Mouse (Mus musculus): Measurements from ENCODE around the gene Basp1.
A peak's percentile ranks its signal among the peaks of the same experiment; 100 is the strongest.
"Not testable (repeated sequence)": the region's sequence is repeated elsewhere in the genome, so short reads cannot be mapped to it uniquely, and the experiment has no call there.

The Basp1 gene

GRCm38 (mm10) chr15:25413378-25413901, at the start of gene Basp1:
Basp1 (minus strand) TSS chr15:25413764.
- 0 out of 2 replicates have a peak, but pooled peaks have one; percentile 23 for ATAC-seq (ENCODE audit: insufficient number of reproducible peaks, low FRiP score, low TSS enrichment)

DNA sequence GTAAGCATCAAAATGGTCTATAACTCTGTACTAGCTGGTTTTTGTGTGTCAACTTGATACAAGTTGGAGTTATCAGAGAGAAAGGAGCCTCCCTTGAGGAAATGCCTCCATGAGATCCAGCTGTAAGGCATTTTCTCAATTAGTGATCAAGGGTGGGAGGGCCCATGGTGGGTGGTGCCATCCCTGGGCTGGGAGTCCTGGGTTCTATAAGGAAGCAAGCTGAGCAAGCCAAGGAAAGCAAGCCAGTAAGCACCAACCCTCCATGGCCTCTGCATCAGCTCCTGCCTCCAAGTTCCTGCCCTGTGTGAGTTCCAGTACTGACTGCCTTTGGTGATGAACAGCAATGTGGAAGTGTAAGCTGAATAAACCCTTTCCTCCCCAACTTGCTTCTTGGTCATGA, 49.5 kb upstream of the Basp1 start:
- not testable (repeated sequence) for ATAC-seq (ENCODE audit: insufficient number of reproducible peaks, low FRiP score, low TSS enrichment)

DNA sequence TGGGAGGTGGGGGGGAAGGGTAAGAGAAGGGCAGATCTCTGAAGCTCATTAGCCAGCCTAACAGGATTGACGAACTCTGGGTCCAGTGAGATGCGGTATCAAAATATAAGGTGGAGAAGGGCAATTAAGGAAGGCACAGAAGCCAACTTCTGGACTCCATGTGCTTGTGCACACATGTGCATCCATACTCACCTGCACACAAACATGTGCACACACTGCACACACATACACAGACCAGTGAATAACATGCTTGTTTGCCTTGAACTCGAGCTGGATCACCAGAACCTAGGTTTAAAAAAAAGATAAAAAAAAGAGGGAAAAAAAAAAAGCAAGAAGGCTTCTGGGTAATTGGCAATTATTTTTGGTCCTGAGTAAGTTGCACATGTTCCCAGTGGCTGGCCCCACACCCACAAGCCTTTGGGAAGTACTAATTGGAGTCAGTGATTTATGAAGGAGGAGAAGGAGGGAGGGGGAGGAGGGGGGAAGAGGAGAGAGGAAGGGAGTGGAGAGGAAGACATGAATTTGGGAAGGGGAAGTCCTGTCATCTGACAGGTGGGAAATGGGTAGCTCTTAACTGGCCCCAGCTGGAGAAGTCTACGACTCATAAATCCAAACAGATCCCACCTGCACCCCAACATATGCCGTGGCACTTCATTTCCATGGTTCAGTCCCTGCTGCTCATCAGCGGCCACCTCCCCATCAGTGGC, 48.6 kb upstream of the Basp1 start:
- no peak for ATAC-seq (ENCODE audit: insufficient number of reproducible peaks, low FRiP score, low TSS enrichment)

- ATAC-seq (ENCODE audit: insufficient number of reproducible peaks, low FRiP score, low TSS enrichment) = no peak
These were observed 46.3 kb upstream of the Basp1 start for GRCm38 (mm10) chr15:25459901-25460300.

DNA sequence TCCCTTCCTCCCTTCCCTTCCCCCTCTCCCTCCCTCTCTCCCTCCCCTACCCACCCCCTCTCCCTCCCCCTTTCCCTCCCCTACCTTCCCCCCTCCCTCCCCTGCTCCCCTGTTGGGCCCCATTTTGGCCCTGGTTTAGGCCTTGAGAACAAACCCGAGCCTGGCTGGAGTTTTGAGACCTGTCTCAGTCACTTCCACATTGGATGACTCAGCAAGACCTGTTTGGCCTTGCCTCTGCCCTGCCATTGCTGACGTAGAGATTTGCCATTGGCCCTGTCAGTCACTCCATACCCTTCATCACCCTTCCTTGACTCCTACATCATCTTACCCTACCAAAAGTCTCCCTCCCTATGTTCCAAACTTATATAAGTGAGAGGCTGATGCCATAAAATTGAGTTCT, 43.9 kb upstream of the Basp1 start:
- ATAC-seq (ENCODE audit: insufficient number of reproducible peaks, low FRiP score, low TSS enrichment) = no peak

DNA sequence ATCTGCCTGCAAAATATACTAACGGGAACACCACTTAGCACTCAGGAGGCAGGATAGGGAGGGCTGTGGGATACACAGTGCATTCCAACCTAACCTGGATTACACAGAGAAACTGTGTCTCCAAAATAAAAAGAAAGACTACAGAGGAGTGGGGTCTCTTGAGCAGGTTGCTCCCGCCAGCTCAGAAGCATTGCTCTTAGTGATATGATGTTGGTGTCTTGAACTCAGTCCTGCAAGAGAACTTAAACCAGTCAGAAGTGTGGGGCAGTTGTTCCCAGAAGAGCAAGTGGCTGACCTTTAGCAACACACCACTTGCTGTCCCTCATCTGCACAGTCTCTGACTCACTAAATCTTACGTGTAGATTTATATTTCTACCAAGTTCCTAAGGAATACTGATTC, 40.0 kb upstream of the Basp1 start:
- no peak for ATAC-seq (ENCODE audit: insufficient number of reproducible peaks, low FRiP score, low TSS enrichment)

DNA sequence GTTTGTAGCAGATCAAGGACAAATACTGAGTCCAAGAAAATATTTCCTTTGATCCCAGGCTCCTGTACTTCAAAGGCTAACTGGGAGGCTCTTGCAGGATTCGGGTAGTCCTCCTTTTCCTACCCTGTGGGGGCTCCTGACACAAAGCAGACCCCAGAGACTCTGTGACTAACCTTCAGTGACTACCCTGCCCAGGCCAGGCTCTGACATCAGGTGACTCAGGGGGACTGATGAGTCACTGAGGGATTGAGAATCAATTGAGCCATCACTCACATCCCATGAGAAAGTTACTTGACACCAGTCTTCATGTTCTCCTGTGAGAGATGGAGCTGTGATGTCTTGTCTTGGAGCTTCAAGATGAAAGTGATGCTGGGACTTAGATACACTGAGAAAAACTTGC, 35.8 kb upstream of the Basp1 start:
- no peak for ATAC-seq (ENCODE audit: insufficient number of reproducible peaks, low FRiP score, low TSS enrichment)

DNA sequence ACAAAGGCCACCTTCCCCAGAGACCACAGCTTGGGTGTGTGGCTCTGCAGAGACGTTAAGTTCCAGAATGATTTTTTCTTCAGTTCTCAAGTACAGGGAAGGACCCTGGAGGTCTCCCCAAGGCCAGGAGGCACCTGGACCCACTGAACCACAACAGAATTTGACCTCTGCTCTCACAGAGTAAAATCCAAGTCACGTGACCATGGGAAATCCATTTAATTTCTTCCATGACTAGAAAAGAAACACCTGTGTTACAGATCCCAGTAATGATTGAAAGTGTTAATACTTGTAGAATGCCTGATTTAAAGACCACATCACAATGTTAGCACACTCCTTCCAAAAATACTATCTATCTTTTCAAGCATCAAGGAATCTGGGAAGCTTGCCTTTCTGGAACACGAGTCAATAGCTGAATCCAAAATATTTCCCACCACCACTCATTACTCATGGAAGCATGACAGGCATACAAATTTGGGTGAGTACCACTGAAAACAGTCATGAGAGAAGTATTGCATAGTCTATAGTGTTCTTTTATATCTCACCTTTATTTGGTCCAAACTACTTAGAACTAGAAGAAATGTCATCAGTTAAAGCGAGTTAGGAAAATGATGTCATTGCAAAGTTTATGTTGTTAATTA, 35.3 kb upstream of the Basp1 start:
- no peak for ATAC-seq (ENCODE audit: insufficient number of reproducible peaks, low FRiP score, low TSS enrichment)

GRCm38 (mm10) chr15:25447136-25447535, 33.6 kb upstream of the Basp1 start:
- no peak for ATAC-seq (ENCODE audit: insufficient number of reproducible peaks, low FRiP score, low TSS enrichment)

DNA sequence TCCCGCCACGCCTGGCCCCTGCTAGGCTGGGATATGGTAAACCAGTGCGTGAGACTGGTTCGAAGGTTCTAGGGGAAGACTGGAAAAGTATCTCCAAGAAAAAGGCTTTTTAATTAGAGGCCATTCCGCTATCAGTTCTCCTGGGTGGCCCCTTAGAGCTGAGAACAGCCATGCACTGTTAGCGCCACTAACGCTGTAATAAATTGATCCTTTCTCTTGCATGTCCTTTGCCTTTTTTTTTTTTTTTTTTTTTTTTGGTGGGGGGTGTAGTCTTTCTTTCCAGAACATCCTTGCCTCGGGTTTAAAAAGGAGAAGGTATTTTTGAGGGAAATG, 32.6 kb upstream of the Basp1 start:
- no peak for ATAC-seq (ENCODE audit: insufficient number of reproducible peaks, low FRiP score, low TSS enrichment)

DNA sequence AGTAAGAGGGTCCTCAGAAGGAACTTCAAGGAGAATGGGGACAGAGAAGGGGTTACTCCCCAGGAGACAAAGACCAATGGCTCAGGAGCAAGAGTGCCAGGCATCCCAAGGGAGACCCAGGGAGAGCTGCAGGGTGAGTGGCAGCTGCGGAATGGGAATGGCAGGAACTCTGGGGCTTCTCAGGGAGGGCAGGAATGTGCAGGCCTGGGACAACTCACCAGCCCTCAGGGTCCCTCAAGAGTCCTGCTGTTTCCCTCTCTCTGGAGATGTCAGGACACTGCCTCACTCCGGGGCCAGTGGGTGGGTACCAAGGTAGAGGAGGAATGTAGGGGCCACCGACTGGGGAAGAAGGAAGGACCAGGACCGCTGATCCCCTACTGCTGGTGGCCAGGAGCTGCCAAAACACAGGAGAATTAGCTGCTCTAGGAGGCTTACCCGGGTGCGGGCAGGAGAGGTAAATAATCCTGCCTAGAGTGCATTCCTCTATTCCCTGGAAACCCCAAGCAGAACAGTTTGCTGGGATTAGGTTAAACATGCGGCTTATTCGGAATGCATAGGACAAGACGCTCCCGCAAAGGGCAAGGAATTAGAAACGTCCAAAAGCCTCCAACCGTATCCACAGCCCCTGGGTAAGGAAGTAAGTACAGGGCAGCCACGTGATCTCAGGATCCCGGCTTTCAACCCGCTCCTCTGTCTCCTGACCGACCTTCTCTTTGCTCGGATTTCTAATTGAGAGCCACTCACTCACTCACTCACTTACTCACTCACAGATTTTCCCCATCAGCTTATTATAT, 32.0 kb upstream of the Basp1 start:
- no peak for ATAC-seq (ENCODE audit: insufficient number of reproducible peaks, low FRiP score, low TSS enrichment)

DNA sequence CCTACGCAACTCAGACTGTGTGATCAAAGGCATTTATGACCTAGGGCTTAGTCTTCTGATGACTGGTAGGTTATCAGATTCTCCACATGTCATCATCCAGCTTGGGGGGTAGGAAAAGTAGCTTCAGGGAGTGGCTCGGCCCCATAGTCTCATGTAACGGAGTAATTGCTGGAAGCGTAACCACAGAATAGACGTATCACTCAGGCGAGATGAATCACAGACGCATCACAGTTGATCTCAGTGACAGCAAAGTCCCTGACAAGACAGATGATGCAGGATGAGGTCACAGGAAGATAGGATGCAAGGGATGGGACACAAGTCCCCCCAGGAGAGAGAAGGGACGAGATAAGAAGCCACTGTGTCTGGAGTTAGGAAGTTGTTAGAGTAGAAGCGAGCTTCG, 30.6 kb upstream of the Basp1 start:
- ATAC-seq (ENCODE audit: insufficient number of reproducible peaks, low FRiP score, low TSS enrichment) = no peak

DNA sequence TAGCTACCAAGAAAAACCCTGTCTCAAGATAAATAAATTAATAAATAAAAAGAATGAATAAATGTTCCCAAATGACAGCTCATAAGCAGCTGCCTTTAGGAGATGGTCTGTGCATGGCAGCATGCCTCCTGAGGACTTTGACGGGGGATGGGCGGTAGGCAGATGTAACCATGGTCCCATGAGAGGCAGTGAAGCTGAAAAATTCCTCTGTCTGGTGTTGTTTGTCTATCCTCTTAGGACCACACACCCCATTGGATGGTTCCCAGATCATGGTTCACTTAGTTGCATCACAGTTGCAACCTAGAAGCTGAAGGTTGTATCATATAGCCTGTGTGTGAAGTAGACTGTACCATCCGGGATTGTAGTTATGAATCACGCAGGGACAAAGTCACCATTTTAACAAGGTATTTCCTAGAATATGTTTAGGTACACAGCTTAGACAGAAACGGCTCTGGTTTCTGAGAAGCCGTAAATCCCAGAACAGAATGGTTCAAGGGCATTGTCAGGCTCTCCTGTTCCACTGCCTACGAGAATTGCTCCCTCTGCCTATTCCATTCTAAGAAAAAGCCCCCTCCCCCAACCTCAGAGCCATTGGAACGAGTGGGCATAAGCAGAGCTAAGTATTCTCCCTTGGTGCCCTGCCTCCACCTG, 29.7 kb upstream of the Basp1 start:
- no peak for ATAC-seq (ENCODE audit: insufficient number of reproducible peaks, low FRiP score, low TSS enrichment)

DNA sequence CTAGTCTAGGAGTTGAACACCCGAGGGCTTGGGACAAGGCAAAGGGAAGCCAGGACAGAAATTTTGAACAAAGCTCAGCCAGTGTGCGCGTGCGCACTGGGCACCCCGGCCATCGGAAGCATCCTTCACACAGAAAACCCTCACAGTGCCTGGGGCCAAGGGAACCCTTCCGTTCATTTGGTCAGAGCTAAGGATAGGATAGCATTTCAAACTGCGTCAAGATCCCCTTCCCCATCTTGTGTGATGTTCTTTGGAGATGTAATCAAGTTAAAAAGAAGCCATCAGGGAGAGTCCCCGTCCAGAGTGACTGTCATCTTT, 28.3 kb upstream of the Basp1 start:
- no peak for ATAC-seq (ENCODE audit: insufficient number of reproducible peaks, low FRiP score, low TSS enrichment)

GRCm38 (mm10) chr15:25440991-25441867, 27.7 kb upstream of the Basp1 start:
- no peak for ATAC-seq (ENCODE audit: insufficient number of reproducible peaks, low FRiP score, low TSS enrichment)

GRCm38 (mm10) chr15:25440317-25440716, 26.8 kb upstream of the Basp1 start:
- no peak for ATAC-seq (ENCODE audit: insufficient number of reproducible peaks, low FRiP score, low TSS enrichment)

GRCm38 (mm10) chr15:25432341-25432740, 18.8 kb upstream of the Basp1 start:
- ATAC-seq (ENCODE audit: insufficient number of reproducible peaks, low FRiP score, low TSS enrichment) = no peak

DNA sequence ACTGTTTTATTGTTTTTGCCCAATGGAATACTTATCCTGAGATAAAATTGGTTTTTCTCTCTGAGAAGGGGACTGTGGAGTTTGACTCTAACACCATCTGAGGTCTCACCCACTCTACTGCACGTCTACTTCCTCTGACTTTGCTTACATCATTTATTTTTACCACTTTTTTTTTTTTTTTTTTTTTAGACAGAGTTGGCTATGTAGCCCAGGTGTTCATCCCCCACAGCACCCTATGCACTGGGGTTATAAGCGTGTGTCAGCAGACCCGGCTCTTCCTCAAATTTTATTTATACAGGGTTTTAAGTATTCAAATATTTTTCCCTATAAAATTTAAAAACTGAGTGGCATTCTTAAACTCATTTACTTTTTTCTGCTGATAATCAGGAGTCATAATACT, 16.6 kb upstream of the Basp1 start:
- no peak for ATAC-seq (ENCODE audit: insufficient number of reproducible peaks, low FRiP score, low TSS enrichment)

DNA sequence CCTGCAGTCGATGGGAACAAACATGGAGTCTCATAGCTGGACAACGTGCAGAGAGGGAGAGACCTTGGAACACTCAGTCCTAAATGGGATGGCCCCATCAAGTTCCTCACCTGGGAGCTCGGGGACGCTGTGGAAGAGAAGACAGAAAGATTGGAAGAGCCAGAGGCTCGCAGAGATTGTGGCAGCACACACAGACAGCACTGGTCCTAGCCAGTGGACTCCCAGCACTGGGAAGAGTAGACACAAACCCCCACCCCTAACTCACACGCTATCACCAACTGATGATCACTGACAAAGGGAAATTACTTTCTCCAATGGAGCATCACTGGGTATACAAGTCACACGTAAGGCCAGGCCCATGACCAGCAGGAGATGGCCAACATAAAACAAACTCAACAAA, 15.4 kb upstream of the Basp1 start:
- 0 out of 2 replicates have a peak, but pooled peaks have one; percentile 33 for ATAC-seq (ENCODE audit: insufficient number of reproducible peaks, low FRiP score, low TSS enrichment)

DNA sequence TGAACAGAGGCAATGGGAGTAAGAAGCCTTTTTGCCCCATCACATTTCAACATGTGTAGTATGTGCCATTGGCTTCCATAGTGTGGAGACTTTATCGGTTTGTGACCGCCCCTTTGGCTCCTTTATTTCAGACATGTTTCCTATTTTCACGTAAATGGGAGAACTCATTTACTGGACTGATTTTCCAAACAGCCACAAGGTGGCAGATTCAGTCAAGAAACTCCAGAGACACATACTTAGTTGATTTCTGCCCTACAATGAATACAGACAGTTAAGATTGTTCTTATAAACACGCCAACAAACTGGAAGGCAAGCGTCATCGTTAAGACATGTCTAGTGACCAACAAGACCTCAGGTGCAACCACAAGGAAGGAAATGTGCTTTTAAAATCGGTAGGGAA, 15.0 kb upstream of the Basp1 start:
- peak; percentile 65 for ATAC-seq (ENCODE audit: insufficient number of reproducible peaks, low FRiP score, low TSS enrichment)

Data from cerebellum, adult (tissue).